In genomic region chr9:28328434-28328833, GRCm38 (mm10) we compare ENCODE assay signal across 18 mouse cellular contexts.
"Had no signal": no experiment of that assay in that cellular context is flagged by ENCODE, and none has a peak within 500 bp of the region (broad histone marks: within the 10 kb centered on the region; RNA-seq: fewer than 3 reads in every experiment).

No protein-coding gene starts in this region.

- H3K9ac ChIP-seq: limb, embryonic 12.5 days; limb, embryonic 15.5 days; liver, embryonic 14.5 days; liver, postnatal 0 days; lung, embryonic 14.5 days; midbrain, embryonic 12.5 days had no signal

- H3K27ac ChIP-seq: kidney, postnatal 0 days; limb, embryonic 12.5 days; limb, embryonic 15.5 days; liver, embryonic 14.5 days; macrophage; midbrain, embryonic 12.5 days had no signal

- DNase-seq: kidney, adult 2 months; kidney, postnatal 25 days; left cerebral cortex, postnatal 4 days; liver, postnatal 0 days; lung, embryonic 14.5 days; thymus, adult 18-20 months; thymus, postnatal 36 days had no signal

- H3K36me3 ChIP-seq: limb, embryonic 12.5 days; limb, embryonic 15.5 days; midbrain, embryonic 12.5 days had no signal

- H3K4me1 ChIP-seq: limb, embryonic 12.5 days; limb, embryonic 15.5 days; megakaryocyte, embryonic 14.5 days had no signal

- H3K4me3 ChIP-seq: limb, embryonic 12.5 days; limb, embryonic 15.5 days; megakaryocyte, embryonic 14.5 days; midbrain, embryonic 12.5 days; myocyte had no signal

- H3K9me3 ChIP-seq: limb, embryonic 12.5 days; limb, embryonic 15.5 days; midbrain, embryonic 12.5 days had no signal

- H3K27me3 ChIP-seq: limb, embryonic 12.5 days; limb, embryonic 15.5 days; megakaryocyte, embryonic 14.5 days; midbrain, embryonic 12.5 days had no signal

- H3K4me2 ChIP-seq: limb, embryonic 12.5 days; limb, embryonic 15.5 days; liver, embryonic 11.5 days; lung, embryonic 14.5 days; midbrain, embryonic 12.5 days had no signal

- ATAC-seq: intestine, postnatal 0 days; liver, postnatal 0 days; lung, postnatal 0 days had no signal
